Mouse (Mus musculus): Measurements from ENCODE around the gene Smco4. TPM values are rescaled to one million over a fixed set of nuclear protein-coding genes. Genes with fewer than 3 reads are reported as not detected.

Gene Smco4
- total RNA-seq, 2 experiments from 2014 or later, result 5.0 to 6.2 TPM

DNA sequence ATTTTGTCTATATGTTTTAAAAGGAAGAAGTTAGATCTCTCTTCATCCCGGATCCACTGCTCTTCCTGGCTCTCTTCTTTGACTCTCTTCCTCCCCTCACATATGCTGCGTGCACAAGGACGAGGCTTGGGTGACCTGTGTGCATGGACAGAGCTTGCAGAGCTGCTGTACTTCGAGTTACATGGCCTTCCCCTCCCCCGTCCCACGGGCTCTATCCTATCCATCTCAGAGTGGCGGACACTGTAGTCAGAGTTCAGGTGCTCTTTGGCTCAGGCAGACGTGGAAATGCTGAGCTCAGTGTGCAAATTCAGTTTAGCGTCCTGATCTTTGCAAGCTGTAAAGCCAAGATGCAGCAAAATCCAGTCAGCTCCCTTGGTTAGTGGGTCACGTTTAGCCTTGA, 10.1 kb downstream of the Smco4 start:
- intact Hi-C loops (cut with DNase I), result no loop called here
- no peak for DNase-seq (ENCODE audit: extremely low spot score in 1 of 2, low spot score in 2 of 2)

DNA sequence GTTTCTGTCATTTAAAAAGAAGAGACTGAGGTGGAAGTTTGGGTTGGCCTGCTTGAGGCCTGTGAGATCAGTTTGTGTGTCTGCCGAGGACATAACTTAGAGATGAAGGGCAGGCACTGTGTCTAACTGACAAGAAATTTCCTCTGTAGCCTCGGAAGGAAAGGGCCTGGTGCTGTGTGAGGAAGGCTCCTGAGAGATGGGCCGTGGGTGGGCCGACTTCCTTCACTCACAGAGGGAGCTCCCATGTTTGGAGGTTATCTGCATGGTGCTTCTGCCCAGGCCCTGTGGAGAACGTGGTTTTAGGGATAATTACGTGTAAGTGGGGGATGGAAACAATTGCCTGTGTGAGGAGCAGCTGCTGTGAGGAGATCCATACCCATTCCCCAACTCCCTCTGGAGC, 10.6 kb downstream of the Smco4 start:
- intact Hi-C loops (cut with DNase I), result no loop called here

DNA sequence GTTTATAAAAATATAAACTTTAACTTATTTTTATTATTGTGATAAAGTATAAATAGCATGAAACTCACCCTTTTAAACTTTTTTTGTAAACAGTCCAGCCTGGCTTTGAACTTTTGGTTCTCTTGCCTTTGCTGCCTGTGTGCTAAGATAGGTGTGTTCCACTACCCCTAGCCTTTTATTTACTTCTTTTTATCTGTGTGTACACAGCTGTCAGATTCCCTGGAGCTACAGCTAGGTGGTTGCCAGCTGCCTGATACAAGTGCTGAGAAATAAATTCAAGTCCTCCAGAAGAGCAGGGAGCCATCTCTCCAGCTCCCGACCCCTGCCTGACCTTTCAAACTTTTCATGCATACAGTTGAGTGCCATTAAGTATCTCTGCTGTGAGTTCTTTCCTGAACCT, 12.1 kb downstream of the Smco4 start:
- no peak for DNase-seq (ENCODE audit: extremely low spot score in 1 of 2, low spot score in 2 of 2)
- intact Hi-C loops (cut with DNase I), result loop anchor here (5.0 kb wide), 1 partner anchor 57 kb away; no protein-coding TSS in a partner anchor

More for the DNA sequence above, 10.6 kb downstream of the Smco4 start:
- DNase-seq (ENCODE audit: extremely low spot score in 1 of 2, low spot score in 2 of 2), result no peak

DNA sequence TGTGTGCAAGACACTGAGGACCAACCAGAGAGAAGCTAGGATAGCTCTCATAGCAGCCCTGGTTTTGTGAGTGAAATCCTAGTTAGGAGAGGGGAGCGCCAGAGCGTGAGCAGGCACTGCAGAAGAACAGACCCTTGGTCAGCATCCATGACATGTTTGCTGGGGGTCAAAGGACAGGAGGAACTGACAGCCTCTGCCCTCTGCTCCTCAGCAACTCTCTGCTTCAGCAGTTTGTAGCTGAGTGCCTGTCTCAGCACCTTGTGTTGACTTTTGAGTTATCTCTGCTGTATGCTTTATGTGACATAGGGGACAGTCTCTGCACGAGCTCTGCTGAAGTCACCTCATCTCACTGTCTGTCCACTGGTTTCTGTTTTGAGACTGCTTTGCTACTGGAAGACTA, 13.6 kb downstream of the Smco4 start:
- intact Hi-C loops (cut with DNase I), result loop anchor here (5.0 kb wide), 1 partner anchor 55 kb away; no protein-coding TSS in a partner anchor
- DNase-seq (ENCODE audit: extremely low spot score in 1 of 2, low spot score in 2 of 2), result no peak

DNA sequence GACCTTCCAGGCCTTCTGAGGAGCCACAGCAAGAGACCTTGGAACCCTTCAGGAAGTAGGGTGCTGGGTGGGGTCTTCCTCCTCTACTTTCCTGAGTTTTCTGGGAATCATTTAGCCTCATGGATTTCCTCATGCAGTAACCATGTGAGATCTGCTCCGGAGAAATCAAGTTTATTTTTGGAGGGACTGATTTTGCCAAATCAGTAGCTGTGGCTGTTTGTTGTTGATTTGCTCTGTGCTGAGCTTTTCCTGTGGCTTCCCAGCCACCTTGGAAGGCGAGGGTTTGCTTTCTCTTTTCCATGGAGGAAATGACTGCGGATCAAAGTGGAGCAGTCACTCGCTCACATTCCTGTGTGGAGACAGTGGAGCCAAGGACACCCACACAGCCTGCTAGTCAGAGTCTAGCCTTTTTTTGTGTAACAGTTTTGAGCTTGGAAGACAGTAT, 14.2 kb downstream of the Smco4 start:
- intact Hi-C loops (cut with DNase I), result loop anchor here (5.0 kb wide), 1 partner anchor 55 kb away; no protein-coding TSS in a partner anchor
- DNase-seq (ENCODE audit: extremely low spot score in 1 of 2, low spot score in 2 of 2), result peak in 1 of 2 experiments; percentile 34

DNA sequence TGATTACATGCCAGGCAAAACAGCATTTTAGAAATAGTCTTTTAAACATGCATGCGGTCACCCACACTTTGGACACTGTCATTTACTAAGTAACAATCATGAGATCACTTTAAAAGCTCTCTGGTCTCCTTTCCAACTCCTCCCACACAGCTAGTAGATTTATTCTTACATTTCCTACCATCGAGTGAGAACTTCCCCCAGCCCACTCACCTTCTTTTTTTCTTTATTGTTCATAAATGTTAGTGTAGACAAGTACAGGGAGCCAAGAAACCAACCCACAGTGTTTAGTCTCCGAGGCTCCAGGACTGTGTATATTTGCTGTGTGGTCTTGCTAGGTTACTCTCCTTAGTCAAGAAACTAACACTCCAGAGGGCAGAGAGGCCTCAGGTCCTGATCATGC, 16.1 kb downstream of the Smco4 start:
- no peak for DNase-seq (ENCODE audit: extremely low spot score in 1 of 2, low spot score in 2 of 2)
- intact Hi-C loops (cut with DNase I), result loop anchor here (5.0 kb wide), 1 partner anchor 53 kb away; no protein-coding TSS in a partner anchor

DNA sequence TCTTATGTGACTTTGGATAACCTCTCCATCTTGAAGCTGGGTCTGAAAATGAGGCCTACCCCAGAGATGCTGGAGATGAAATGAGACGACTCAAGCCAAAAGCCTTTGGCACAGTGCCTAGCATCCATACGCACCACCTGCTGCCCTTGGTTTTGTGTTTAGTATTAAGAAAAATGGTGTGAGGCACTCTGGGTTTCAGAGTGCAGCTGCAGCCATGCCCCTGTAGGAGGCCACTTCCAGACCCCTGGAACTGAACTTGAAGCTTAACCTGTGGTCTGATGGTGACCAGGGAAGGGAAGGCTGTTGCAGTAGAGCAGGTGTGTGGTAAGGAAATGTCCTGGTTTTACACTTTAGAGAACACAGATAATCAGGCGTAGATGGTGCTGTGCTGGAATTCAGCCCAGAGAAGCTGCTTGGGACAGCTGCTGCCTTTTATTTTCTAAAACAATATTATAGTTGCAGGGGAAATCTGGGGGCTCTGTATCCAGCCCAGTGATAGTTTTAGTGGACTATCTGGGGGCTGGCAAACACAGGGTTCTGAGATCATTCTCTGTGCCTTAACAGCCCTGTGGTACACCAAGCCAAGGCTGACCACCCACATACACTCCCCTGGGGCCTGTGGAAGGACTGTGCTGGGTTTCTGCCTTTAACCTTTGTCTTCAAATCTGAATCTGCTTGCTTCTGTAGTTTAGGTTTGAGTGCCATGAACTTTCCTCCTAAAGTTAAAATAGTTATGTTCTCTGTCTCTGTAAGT, 17.5 kb downstream of the Smco4 start:
- intact Hi-C loops (cut with DNase I), result no loop called here
- DNase-seq (ENCODE audit: extremely low spot score in 1 of 2, low spot score in 2 of 2), result no peak

DNA sequence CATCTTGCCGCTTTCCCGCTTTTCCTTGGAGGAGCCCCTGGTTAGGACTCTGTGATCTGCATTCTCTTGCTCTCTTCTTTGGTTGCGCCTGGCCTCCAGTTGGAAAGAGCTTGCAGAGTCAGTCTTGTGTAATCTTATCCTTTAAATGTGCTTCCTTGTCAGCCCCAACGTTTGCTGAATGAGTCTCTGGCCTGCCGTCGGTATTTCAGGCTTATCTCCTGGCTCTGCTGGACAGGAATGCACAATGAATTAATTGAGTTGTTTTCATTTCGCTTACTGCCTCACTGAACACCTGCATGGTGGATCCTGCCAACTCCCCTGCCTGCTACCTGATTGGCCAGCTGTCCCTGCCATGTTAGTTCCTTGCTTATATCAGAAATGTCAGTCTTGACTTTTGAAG, 19.7 kb downstream of the Smco4 start:
- intact Hi-C loops (cut with DNase I), result no loop called here
- no peak for DNase-seq (ENCODE audit: extremely low spot score in 1 of 2, low spot score in 2 of 2)

DNA sequence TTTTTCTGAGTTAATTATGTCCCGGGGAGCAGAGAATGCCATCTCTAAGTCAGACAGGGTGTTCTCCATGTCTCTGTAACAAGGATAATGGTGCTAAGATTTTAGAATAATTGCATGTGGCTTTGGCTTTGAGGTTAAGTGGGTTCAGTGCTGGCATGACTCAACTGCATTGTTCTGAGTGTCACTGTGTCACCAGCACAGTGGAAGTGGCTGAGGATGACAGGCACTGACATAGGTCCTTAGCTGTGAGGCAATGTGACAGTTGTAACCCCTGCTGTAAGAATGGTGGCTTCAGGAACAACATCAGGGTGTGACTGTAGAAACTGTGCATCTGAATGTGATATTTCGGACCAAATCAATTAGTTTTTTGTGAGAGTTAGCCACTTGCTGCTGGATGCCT, 22.8 kb downstream of the Smco4 start:
- intact Hi-C loops (cut with DNase I), result no loop called here
- DNase-seq (ENCODE audit: extremely low spot score in 1 of 2, low spot score in 2 of 2), result no peak

DNA sequence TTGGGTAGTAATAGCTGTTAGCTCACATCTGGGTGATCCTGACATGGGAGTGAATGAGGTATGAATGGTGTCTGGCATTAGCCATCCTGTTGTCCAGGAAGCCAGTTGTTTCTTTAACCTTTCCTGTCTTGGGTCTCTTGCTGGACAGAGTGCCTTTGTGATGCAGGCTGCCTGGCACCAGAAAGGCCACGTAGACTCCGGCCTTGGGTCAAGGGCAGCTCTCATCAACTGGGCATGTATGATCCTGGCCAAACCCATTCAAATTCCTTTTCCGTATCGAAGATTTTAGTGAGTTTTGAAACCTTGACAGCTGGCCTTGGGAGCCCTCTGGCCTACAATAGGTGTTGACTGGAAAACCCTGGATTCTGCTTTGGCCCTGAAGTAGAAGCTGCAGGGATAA, 24.7 kb downstream of the Smco4 start:
- no peak for DNase-seq (ENCODE audit: extremely low spot score in 1 of 2, low spot score in 2 of 2)
- intact Hi-C loops (cut with DNase I), result no loop called here

DNA sequence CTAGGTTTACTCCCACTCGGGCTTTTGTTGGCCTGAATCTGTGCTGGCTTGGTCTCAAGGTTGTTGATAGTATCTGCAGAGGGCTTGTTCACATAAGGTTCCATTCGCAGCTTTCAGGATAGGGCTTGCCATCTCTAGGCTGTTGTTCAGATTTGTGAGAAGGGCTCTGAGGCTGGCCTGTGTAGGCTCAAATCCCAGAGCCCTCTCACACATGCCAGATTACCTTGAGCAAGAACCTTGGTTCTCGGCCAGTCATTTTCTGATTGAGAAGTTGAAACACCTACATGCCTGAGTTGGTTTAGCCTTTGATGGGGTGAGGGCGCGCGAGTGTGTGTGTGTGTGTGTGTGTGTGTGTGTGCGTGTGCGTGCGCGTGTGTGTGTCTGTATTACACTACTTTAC, 29.1 kb downstream of the Smco4 start:
- intact Hi-C loops (cut with DNase I), result no loop called here
- DNase-seq (ENCODE audit: extremely low spot score in 1 of 2, low spot score in 2 of 2), result no peak

DNA sequence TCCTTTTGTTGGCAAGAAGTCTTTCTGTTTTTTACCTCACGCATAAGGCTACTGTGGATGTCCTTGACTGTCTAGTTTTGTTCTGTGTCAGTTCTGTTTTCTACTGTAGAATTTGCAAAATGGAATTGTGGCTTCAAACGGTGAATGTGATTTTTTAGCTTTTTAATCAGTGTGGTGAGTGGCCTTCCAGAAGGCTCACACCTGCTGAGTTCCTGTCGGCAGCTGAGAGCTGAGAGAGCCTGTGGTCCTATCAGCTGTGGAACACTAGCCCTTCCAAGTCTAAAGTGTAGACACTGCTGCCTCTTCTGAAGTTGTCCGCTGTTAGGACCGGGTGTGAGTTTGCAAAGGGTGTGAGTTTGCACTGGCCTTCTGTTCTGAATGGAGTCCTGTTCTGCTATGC, 29.7 kb downstream of the Smco4 start:
- no peak for DNase-seq (ENCODE audit: extremely low spot score in 1 of 2, low spot score in 2 of 2)
- intact Hi-C loops (cut with DNase I), result no loop called here

DNA sequence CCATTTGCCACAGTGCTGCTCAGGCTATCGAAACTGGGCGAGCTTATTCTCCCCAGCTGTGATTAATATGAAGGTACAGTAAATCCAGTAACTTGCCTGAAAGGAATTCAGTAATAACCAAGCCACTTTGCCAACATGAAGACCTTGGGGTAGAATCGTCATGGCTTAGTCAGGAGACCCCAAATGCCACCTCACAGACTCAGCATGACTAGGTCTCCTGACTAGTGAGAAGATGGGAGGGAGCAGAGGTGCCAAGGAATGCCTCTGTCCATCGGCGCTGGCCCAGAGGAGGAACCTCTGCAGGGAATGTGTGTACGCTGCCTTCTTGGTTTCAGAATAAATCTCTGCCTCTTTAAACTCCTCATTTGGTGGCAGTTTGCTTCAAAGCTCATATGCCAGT, 30.4 kb downstream of the Smco4 start:
- intact Hi-C loops (cut with DNase I), result no loop called here
- DNase-seq (ENCODE audit: extremely low spot score in 1 of 2, low spot score in 2 of 2), result no peak

DNA sequence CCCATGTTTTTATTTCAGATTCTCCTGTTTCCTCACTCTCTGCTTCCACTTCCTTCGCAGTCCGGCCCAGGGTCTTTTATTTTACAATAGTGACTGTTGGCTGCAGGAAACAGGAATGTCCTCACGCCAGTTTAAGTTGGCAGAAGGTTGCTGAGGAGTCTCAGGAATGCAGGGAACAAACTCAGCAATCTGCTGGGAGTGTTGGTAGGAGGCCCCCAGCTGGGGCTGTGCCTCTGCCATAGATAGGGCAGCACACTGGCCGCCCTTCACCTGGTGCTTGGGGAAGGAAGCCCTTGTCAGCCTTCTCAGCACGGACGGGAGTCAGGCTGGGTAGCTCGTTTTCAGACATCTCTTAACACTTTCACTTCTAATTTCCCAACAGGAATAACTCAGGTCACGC, 32.0 kb downstream of the Smco4 start:
- peak in 1 of 2 experiments; percentile 33 for DNase-seq (ENCODE audit: extremely low spot score in 1 of 2, low spot score in 2 of 2)
- intact Hi-C loops (cut with DNase I), result no loop called here

DNA sequence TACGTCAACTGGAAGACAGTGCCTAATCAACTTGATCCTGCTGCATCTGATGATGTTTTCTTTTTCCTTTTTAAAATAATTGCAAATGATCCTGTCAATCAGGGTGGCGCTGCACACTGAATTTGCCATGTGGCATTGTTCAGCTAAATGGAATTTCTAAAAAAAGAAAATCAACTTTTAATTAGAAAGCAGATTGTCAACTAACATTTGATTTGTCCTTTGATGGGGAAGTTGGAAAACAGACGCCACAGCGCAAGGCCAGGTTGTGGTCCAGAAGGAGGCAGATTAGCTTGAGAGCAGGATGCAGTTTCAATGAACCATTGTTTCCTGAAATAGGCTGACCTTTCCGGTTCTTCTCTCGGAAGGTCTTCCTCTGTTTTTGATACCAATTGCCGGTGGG, 33.3 kb downstream of the Smco4 start:
- intact Hi-C loops (cut with DNase I), result no loop called here
- no peak for DNase-seq (ENCODE audit: extremely low spot score in 1 of 2, low spot score in 2 of 2)

DNA sequence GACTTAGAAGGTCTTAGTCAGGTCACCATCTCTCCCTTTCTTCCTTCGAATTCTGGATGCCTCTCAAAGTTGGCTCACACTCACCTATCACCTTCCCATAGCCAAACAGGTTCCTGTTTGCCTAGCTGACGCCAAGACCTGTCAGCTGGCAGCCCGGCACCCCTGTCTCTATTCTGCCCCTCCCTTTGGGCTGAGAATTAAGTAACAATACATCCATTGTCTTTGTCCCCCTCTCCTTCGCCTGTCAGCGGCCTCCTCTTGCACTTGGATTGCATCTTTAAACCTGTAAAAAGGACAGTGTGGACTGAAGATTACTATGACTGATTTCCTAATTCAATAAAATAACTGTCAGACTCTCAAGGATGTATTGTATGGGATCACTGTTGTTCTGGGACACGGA, 34.6 kb downstream of the Smco4 start:
- no peak for DNase-seq (ENCODE audit: extremely low spot score in 1 of 2, low spot score in 2 of 2)
- intact Hi-C loops (cut with DNase I), result no loop called here

DNA sequence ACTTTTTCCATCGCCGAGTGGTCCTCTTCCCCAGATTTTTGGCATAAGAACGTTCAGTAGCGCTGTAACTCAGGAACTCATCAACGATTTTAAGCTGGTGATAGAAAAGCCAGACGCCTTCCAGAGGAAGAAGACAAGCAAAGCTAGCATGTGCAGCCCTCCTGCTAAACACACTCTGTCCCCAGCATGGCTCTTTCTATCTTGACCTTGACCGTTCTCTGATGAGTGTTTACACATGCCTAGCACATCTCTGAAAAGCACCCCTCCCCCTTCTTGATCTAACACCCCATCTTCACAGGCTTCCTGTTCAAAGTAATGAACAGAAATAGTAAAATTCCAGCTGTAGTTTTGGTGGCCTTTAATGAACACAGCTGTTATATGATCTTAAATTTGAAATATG, 35.1 kb downstream of the Smco4 start:
- intact Hi-C loops (cut with DNase I), result no loop called here
- DNase-seq (ENCODE audit: extremely low spot score in 1 of 2, low spot score in 2 of 2), result no peak

DNA sequence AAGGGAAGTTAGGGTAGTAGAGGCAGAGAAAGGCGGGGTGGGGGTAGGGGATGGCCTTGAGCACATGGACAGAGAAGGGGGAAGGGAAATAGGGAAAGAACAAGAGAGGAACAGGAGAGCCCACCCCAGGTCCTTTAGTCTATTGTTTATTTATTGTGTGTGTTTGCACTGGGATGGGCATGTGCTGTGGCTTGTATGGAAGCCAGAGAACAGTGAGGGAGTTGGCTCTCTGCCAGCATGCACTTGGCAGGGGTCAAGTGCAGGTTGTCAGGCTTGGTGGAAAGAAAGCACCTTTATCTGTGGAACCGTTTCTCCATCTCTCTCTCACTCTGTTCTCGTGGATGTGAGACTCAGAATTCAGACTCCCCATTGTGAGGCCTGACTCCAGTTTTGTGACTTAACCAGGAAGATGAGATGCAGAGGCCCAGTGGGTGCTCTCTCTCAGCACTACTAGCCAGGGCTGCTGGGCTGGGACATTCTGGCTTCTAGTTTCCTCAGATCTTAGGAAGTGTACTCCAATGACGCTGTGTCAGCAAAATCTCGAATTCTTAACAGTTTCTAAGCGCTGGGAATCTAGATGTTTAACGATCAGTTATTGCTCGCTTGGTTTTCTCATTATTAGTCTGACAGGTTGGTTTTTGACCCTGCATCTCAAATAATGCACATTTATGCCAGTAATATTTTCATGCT, 36.2 kb downstream of the Smco4 start:
- DNase-seq (ENCODE audit: extremely low spot score in 1 of 2, low spot score in 2 of 2), result peak in 1 of 2 experiments; percentile 50
- intact Hi-C loops (cut with DNase I), result no loop called here

DNA sequence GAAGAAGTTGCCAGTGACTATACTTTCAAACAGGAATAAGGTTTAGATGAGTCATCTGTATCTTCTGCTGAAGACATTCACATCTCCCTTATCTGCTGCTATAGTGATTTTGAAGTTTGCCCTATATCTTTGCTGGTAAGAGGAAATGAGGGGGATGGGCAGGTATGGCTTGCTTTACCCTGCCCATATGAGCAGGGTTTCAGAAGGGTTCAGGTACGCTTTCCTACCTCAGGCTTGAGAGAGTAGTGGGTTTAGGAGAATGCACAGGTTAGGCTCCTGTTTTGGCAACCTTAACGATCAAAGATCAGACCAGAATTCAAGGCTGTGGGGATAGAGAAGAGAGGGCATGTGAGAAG, 36.7 kb downstream of the Smco4 start:
- intact Hi-C loops (cut with DNase I), result no loop called here

DNA sequence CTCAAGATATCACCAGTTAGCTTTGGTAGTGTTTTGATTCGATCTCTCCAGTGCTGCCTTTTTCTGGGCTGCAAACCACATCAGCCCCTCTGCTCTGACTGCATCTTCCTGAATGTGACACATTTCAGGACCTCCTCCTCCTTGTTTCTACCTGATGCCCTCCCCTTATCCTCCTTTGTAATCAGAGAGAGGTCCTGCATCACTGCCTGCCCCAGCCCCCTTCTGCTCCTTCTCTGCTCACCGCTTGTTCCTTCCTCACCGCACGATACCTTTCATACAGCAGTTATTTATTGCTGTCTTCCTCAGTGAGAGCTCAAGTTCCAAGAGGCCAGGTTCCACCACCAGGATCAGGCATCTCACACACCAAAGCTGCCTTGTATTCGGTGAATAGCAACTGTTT, 38.0 kb downstream of the Smco4 start:
- intact Hi-C loops (cut with DNase I), result no loop called here
- no peak for DNase-seq (ENCODE audit: extremely low spot score in 1 of 2, low spot score in 2 of 2)

More for the DNA sequence above, 36.7 kb downstream of the Smco4 start:
- no peak for DNase-seq (ENCODE audit: extremely low spot score in 1 of 2, low spot score in 2 of 2)

Data from left cerebral cortex, postnatal 10 days (tissue).